Mouse (Mus musculus): ENCODE results near the gene Olfr901. TPM values are rescaled to one million over a fixed set of nuclear protein-coding genes. Genes with fewer than 3 reads are reported as not detected.
"Not testable (repeated sequence)": the region's sequence is repeated elsewhere in the genome, so short reads cannot be mapped to it uniquely, and the experiment has no call there.

Olfr901 gene
- total RNA-seq (2021) = not detected
- long read RNA-seq, experiment 1 = 0 reads
- long read RNA-seq, experiment 2 = 0 reads

- DNase-seq (ENCODE audit: low spot score) = no peak
These were observed at the start of gene Olfr901 for GRCm38 (mm10) chr9:38429155-38429554. Gene Olfr901, plus strand, starts transcription at chr9:38429455.

- no peak for DNase-seq (ENCODE audit: low spot score)
These were observed 27.9 kb upstream of the Olfr901 start, which contains the start of gene Olfr147 for GRCm38 (mm10) chr9:38401398-38401797. Gene Olfr147, plus strand, starts transcription at chr9:38401698.

- DNase-seq (ENCODE audit: low spot score) = not testable (repeated sequence)
These were observed 21.8 kb upstream of the Olfr901 start for GRCm38 (mm10) chr9:38407502-38407901.

GRCm38 (mm10) chr9:38413502-38413901 lies 15.8 kb upstream of the Olfr901 start:
- not testable (repeated sequence) for DNase-seq (ENCODE audit: low spot score)

- DNase-seq (ENCODE audit: low spot score) = no peak
These were observed 5.5 kb upstream of the Olfr901 start for GRCm38 (mm10) chr9:38423801-38424200.

- DNase-seq (ENCODE audit: low spot score) = no peak
These were observed 2.2 kb upstream of the Olfr901 start for GRCm38 (mm10) chr9:38427026-38427425.

GRCm38 (mm10) chr9:38447352-38447751 lies 18.1 kb downstream of the Olfr901 start, which contains the start of gene Olfr902:
Gene Olfr902, plus strand, starts transcription at chr9:38447652.
- no peak for DNase-seq (ENCODE audit: low spot score)

- no peak for DNase-seq (ENCODE audit: low spot score)
These were observed 33.6 kb downstream of the Olfr901 start, which contains the start of gene Olfr904 for GRCm38 (mm10) chr9:38462844-38463243. Gene Olfr904, plus strand, starts transcription at chr9:38463144.

- DNase-seq (ENCODE audit: low spot score) = no peak
These were observed 41.6 kb downstream of the Olfr901 start, which contains the start of gene Olfr905 for GRCm38 (mm10) chr9:38470807-38471206. Gene Olfr905, plus strand, starts transcription at chr9:38471107.

Other genes with a start within 250 kb of the Olfr901 start
- gene Olfr891, start 248.6 kb upstream of the Olfr901 start, total RNA-seq (2021) = not detected
- not detected for gene Olfr893, start 221.1 kb upstream of the Olfr901 start, total RNA-seq (2021)
- gene Olfr894, start 211.4 kb upstream of the Olfr901 start, total RNA-seq (2021) = not detected
- not detected for gene Olfr143, start 176.7 kb upstream of the Olfr901 start, total RNA-seq (2021)
- gene Olfr895, start 161.6 kb upstream of the Olfr901 start, total RNA-seq (2021) = not detected
- gene Olfr896-ps1, start 138.3 kb upstream of the Olfr901 start, total RNA-seq (2021) = not detected
- gene Olfr25, start 100.4 kb upstream of the Olfr901 start, total RNA-seq (2021) = not detected
- not detected for gene Olfr898, start 81.0 kb upstream of the Olfr901 start, total RNA-seq (2021)
- not detected for gene Olfr250, start 62.6 kb upstream of the Olfr901 start, total RNA-seq (2021)
- not detected for gene Olfr251, start 52.4 kb upstream of the Olfr901 start, total RNA-seq (2021)
- gene Olfr147, start 27.8 kb upstream of the Olfr901 start, total RNA-seq (2021) = not detected
- not detected for gene Olfr902, start 18.2 kb downstream of the Olfr901 start, total RNA-seq (2021)
- gene Olfr904, start 33.7 kb downstream of the Olfr901 start, total RNA-seq (2021) = not detected
- gene Olfr905, start 41.7 kb downstream of the Olfr901 start, total RNA-seq (2021) = not detected
- not detected for gene Olfr906, start 57.6 kb downstream of the Olfr901 start, total RNA-seq (2021)
- not detected for gene Olfr907, start 66.3 kb downstream of the Olfr901 start, total RNA-seq (2021)
- gene Olfr911-ps1, start 92.1 kb downstream of the Olfr901 start, total RNA-seq (2021) = not detected
- not detected for gene Olfr910, start 108.4 kb downstream of the Olfr901 start, total RNA-seq (2021)
- not detected for gene Olfr912, start 150.7 kb downstream of the Olfr901 start, total RNA-seq (2021)
- not detected for gene Olfr913, start 163.3 kb downstream of the Olfr901 start, total RNA-seq (2021)
- not detected for gene Olfr914, start 175.6 kb downstream of the Olfr901 start, total RNA-seq (2021)
- not detected for gene Olfr916, start 230.4 kb downstream of the Olfr901 start, total RNA-seq (2021)
- not detected for gene Olfr917, start 236.4 kb downstream of the Olfr901 start, total RNA-seq (2021)
- gene Olfr918, start 245.1 kb downstream of the Olfr901 start, total RNA-seq (2021) = not detected